Mouse (Mus musculus): ENCODE measurements around the gene Olfr996.

GRCm38 (mm10) chr2:85611803-85612202, 32.8 kb downstream of the Olfr996 start, which contains the start of gene Olfr1000:
- TF ChIP-seq CTCF (IDR thresholded peaks at IDR 0.05; ENCODE audit: extremely low read depth, insufficient read depth, insufficient read length, insufficient replicate concordance) (no peak), POLR2A (IDR thresholded peaks at IDR 0.05; ENCODE audit: low read depth, low read length) (no peak)
